Mouse (Mus musculus): ENCODE measurements around the gene Wwox.

Gene Wwox

DNA sequence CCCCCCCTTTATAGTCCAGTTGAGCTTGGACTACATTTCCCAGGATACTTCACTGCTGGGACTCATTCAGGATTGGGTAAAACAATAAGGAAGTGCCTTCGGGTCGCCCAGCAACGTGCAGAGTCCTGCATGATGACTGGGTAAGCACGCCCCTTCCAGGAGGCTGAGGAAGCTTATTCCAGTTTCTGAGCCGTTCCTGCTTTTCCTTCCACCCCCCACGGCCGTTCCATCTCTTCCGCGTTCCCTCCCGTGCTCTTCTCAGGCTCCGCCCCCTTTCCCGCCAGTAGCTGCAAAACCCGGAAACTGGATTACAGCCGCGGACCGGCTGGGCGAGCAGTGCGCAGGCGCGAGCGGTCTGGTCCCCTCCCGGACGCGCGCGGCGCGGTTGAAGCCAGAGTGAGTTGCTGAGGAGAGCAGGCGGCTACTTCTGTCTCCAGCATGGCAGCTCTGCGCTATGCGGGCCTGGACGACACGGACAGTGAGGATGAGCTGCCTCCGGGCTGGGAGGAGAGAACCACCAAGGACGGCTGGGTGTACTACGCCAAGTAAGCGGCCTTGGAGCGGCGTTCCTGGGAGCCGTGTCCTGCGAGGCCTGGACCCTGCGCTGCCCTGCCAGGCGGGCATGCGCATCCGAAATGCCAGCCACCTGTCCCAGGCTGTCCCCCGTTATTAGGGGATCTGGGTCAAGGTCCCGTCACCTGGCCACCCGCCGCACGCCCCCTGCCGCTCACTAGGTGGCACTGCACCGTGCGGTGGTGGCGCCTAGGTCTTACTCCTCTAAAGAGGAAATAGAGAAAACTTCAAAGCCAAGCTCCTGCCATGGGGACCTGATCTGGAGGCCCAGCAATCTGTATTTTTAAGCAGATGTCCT, at the start of gene Wwox:
Gene Wwox (plus strand): TSS at position 322 of the 871 bp plus-strand sequence.
- DNase-seq (ENCODE audit: low read depth, low spot score) = peak; percentile 99

DNA sequence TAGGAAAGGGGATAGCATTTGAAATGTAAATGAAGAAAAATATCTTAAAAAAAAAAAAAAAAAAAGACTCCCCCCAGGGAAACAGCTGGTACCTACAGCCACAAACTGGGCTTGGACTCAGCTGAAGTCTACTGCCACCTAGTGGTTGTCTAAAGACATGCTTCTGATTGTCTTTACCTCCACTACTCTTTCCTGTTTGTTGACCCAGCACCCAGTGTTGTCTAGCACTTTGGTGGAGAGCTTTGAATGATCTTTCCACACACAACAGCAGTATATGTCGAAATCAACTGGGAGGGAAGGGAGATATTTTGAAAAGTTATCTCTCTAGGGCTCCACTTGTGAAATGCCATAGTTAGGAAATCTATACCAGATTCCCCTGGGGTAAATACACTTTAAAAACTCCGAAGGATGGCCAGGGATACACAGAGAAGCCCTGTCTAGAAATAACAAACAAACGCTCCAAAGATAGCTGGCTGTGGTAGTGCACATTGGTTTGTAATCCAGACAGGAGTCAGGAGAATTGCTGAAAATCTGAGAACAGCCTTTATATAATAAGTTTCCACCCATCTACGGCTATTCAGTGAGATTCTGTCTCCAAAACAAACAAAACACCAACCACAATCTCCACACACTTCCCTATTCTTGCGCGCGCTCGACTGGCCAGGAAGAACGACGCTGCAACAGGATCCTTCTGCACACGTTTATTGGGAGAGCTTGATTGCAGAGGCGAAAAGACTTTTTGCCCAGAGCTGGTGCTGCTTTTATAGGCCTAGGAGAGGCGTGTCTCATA, 48.8 kb upstream of the Wwox start:
- peak; percentile 66 for DNase-seq (ENCODE audit: low read depth, low spot score)

GRCm38 (mm10) chr8:114398326-114398725, 41.1 kb upstream of the Wwox start:
- peak; percentile 32 for DNase-seq (ENCODE audit: low read depth, low spot score)

DNA sequence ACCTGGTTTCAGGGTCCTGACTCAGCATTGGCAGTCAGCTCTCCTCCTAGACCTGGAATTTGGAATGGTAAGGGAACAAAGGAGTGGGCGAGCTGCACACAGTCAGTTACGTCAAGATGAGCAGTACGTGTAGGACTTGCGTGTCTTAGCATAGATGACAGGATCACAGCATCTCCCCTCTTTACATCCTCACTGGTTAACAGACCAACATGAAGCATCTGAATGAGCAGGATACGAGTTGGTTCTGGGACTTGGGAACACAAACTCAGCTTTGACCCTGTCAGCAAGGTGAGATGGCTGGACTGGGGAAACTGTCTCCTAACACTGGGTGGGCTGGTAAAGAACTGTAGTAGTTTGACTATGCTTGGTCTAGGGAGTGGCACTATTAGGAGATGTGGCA, 40.2 kb upstream of the Wwox start:
- DNase-seq (ENCODE audit: low read depth, low spot score) = peak; percentile 79

DNA sequence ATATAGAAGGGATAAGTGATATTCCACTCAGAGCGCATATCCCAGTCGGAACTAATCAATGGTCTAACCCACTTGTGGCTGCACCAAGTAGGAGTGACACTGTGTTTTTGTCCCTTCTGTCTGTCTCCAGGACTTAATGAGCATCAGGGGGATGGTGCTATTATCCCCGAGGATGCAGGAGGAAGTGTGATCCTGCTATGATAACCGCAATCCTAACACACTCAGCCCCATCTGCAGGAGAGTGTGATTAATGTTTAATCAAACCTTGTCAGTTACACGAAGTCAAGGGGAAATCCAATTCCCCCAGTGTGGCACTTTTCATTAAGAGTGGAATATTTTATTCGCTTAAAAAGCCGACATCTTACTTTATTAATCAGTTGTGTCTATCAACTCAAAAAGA, 37.8 kb upstream of the Wwox start:
- DNase-seq (ENCODE audit: low read depth, low spot score) = no peak

DNA sequence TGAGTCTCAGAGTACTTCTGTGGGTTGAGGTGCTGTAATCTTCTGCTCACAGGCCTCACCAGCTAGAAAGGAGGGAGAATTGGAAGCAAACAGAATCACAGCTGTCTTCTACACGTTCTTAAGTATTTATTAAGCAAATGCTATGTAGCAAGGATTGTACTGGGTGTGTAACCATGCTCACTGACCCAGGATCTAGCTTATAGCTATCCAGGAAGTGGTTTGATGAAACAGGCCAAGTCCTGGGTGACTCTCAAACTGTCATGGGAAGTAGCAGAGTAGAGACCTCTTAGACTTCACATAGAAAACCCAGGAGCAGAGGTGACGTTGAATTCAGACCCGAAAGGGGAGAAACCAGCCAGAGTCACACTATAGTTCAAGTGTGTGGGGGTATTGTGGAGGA, 28.0 kb upstream of the Wwox start:
- DNase-seq (ENCODE audit: low read depth, low spot score) = no peak

DNA sequence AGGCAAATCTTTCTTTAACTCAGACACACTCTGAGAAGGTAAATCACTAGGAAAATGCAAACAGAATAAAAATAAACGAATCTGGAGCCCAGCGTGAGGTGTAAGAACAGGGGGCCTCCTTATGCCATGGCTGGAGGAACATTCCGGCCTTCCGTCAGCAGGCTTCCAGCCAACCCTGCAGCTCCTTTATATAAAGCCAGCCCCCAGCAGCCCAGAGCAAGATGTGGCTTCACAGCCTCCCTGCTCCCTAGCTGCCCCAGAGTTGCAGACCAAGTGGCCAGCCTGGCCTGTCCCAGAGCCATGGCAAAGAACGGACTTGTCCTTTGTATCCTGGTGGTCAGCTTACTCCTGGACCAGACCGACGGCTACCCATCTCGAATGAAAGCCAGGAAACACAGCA, 21.7 kb upstream of the Wwox start, which contains the start of gene Clec3a:
Gene Clec3a (plus strand): TSS at position 301 of the 400 bp plus-strand sequence.
- no peak for DNase-seq (ENCODE audit: low read depth, low spot score)

DNA sequence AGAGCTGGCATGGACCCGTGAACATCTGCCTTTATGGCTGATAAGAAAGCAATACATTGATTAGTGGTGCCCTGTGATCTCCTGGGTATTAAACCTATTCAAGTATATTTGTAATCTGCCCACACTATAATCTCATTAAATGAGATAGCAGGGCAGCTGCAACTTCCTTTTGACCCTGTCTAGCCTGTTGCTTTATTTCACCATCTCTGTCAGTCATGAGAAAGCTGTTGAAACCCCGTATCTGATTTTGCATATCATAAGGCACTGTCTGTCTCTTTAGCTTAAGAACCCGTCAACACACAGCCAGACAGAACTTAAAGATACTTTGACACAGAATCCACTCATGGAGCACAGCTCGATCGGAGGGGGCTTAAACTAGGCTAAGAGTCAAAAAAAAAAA, 21.0 kb upstream of the Wwox start:
- no peak for DNase-seq (ENCODE audit: low read depth, low spot score)

GRCm38 (mm10) chr8:114418904-114419303, 20.6 kb upstream of the Wwox start:
- no peak for DNase-seq (ENCODE audit: low read depth, low spot score)

DNA sequence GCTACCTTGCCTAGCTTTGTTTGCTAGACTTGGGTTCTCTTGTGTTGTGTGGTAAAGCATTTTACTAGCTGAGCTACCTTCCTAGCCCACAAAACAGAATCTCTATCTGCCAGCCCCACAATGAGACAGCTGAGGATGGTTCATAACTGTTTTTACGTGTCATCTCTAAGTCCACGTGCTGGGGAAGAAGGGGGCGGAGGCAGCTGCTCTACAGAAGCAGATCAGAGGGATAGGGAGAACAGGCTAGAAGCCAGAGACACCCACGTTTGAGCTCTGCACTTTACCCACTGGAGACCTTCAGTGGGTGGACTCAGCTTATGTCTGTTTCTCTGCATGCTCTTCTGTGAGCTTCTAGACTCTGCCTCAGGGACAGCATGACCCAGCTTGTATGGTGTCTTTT, 17.9 kb upstream of the Wwox start:
- no peak for DNase-seq (ENCODE audit: low read depth, low spot score)

GRCm38 (mm10) chr8:114438236-114438635, 1.2 kb upstream of the Wwox start:
- DNase-seq (ENCODE audit: low read depth, low spot score) = peak; percentile 39

- DNase-seq (ENCODE audit: low read depth, low spot score) = no peak
Measured at GRCm38 (mm10) chr8:114440205-114440589, 742 bp downstream of the Wwox start.

GRCm38 (mm10) chr8:114441616-114442015, 2.2 kb downstream of the Wwox start:
- DNase-seq (ENCODE audit: low read depth, low spot score) = peak; percentile 76

- DNase-seq (ENCODE audit: low read depth, low spot score) = no peak
Measured at GRCm38 (mm10) chr8:114446884-114447283, 7.4 kb downstream of the Wwox start.

DNA sequence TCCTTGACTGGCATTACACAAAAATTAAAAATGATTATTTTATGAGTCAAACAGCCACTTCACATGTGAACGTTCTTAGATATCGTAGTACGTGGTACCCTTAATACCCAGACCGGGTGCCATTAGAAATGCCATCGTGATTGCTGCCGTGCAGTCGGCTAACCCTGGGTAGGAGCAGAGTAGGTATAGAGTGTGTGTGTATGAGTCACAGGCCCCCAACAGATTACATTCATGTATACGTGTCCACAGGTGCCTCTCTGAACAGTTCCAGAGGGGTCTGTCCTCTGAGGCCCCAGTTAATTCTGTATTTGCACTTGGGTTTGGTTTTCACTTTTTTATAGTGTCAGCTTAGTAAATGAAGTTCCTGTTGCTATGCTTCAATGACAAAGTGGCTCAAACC, 12.8 kb downstream of the Wwox start:
- no peak for DNase-seq (ENCODE audit: low read depth, low spot score)

DNA sequence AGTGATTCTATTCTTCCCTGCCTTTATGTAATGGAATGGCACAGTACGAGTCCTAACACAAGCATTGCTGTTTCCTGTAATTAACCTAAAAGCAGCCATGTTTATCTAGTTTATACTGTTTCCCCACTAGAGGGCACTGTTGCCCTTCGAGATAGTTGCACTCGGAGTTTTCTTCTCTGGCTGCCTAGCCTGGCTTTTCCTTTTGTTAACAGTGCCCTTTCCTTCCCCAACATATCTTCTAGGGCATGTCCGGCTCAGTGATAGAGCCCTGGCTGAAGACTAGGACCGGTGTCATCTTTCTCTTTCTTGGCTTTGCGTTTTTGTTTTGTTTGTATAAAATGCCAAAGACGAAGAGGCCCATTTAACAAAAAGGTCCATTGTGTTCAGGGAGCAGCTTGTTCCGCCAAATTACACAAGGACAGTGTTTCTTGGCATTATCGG, 13.3 kb downstream of the Wwox start:
- peak; percentile 75 for DNase-seq (ENCODE audit: low read depth, low spot score)

DNA sequence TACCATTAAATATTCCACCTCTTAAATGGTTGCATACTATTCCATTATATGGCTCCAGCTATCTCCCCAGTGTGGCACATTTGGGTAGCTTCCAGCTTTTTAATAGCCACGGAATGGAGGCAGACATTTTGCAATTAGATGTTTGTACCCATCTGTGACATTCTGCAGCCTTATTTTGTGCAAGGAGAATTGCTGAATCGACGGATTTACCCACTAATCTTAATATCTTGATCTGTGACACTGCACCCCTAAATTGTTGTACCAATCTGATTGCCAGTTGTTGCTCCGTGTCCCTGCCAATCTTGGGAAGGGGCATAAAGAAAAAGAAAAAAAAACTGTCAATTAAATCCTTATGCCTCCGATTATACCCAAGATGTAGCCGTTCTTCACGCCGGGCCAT, 15.8 kb downstream of the Wwox start:
- no peak for DNase-seq (ENCODE audit: low read depth, low spot score)

GRCm38 (mm10) chr8:114455953-114456352, 16.5 kb downstream of the Wwox start:
- DNase-seq (ENCODE audit: low read depth, low spot score) = no peak

GRCm38 (mm10) chr8:114458113-114458784, 18.8 kb downstream of the Wwox start:
- no peak for DNase-seq (ENCODE audit: low read depth, low spot score)

DNA sequence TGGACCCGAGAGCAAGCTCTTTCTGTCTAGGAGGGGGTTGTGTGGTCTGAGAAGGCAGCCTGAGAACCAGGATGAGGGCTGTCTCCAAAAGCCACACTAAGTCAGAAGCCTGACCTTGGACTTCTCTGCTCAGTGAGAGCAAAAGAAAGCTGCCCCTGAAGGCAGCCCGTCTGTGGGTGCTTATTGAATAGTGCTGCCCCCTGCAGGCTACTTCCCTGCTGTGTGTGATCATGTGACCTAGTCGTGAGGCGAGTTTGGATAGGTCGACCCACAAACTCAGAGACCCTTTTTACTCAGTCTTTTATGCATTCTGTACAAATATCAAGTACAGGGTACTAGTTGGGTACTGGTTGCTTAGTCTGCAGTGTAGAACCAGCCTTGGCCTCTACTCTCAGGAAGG, 21.1 kb downstream of the Wwox start:
- peak; percentile 43 for DNase-seq (ENCODE audit: low read depth, low spot score)

DNA sequence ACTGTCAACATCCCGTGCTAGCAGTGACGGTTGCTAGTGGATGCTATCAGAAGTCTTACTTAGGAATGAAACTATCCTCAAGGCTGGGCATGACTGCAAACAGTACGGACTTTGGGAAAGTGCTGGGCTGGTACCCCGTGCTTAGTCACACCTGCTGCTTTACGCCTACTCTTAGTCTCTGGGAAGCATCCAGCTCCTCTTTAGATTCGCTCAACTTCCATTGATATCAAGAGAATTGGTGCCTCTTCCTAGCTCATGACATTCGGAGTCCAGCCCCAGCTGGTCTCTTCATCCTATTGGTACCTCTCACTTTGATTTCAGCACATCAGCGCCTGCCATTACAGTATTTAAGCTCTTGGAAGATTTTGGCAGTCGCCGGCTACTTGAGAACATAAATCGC, 23.1 kb downstream of the Wwox start:
- DNase-seq (ENCODE audit: low read depth, low spot score) = no peak

DNA sequence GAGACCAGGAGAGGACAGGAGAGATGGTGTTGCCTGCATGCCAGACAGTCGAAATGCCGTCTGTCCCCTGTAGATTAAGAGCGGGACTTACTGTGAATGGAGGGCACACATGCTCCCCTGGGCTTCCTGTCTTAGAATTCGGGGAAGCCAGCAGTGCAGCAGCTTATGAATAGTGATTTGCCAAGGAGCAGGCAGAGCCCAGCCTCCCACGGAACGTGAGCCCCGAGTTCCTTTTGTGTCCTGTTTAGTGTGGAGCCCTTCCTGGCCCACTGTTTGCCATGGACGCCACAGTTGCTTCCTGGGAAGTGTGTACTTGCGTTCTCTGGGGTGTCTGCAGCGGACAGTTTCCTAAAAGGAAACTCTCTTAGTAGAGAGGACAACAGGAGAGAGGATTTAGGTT, 23.9 kb downstream of the Wwox start:
- DNase-seq (ENCODE audit: low read depth, low spot score) = no peak

Measured in R1 (cell line).